Mouse (Mus musculus): ENCODE data around the gene Defa31. TPM values are rescaled to one million over a fixed set of nuclear protein-coding genes. Genes with fewer than 3 reads are reported as not detected.
"Not testable (repeated sequence)": the region's sequence is repeated elsewhere in the genome, so short reads cannot be mapped to it uniquely, and the experiment has no call there.

The Defa31 gene
- total RNA-seq (2014; fragmentation: Nextera tagmentation) (not detected in 2 replicates), total RNA-seq (2017) (not detected in 2 replicates)

- ATAC-seq (replicated peaks; ENCODE audit: poor library complexity, severe bottlenecking) = not testable (repeated sequence)
These were observed at the start of gene Defa31 for GRCm38 (mm10) chr8:21191314-21191713. Defa31 (plus strand) TSS chr8:21191614.

GRCm38 (mm10) chr8:21161977-21162376 is 29.4 kb upstream of the Defa31 start, which contains the start of gene Defa22:
Defa22 (plus strand) TSS chr8:21162277.
- ATAC-seq (replicated peaks; ENCODE audit: poor library complexity, severe bottlenecking) = not testable (repeated sequence)

- ATAC-seq (replicated peaks; ENCODE audit: poor library complexity, severe bottlenecking) = not testable (repeated sequence)
These were observed 9.8 kb downstream of the Defa31 start, which contains the start of gene Gm15293 for GRCm38 (mm10) chr8:21201261-21201660. Gm15293 (plus strand) TSS chr8:21201561.

Other genes starting within 250 kb of the Defa31 start
- gene AY761185, start 246.9 kb upstream of the Defa31 start, total RNA-seq (2014; fragmentation: Nextera tagmentation) = not detected in 2 replicates
- not detected in 2 replicates for gene AY761185, start 246.9 kb upstream of the Defa31 start, total RNA-seq (2017)
- gene Defa21, start 166.1 kb upstream of the Defa31 start, total RNA-seq (2014; fragmentation: Nextera tagmentation) = not detected in 2 replicates
- not detected in 2 replicates for gene Defa21, start 166.1 kb upstream of the Defa31 start, total RNA-seq (2017)
- gene Defa23, start 136.6 kb upstream of the Defa31 start, total RNA-seq (2014; fragmentation: Nextera tagmentation) = not detected in 2 replicates
- gene Defa23, start 136.6 kb upstream of the Defa31 start, total RNA-seq (2017) = not detected in 2 replicates
- gene Defa35, start 126.6 kb upstream of the Defa31 start, total RNA-seq (2014; fragmentation: Nextera tagmentation) = not detected in 2 replicates
- gene Defa35, start 126.6 kb upstream of the Defa31 start, total RNA-seq (2017) = not detected in 2 replicates
- gene Defa25, start 107.2 kb upstream of the Defa31 start, total RNA-seq (2014; fragmentation: Nextera tagmentation) = not detected in 2 replicates
- gene Defa25, start 107.2 kb upstream of the Defa31 start, total RNA-seq (2017) = not detected in 2 replicates
- gene Gm14851, start 95.6 kb upstream of the Defa31 start, total RNA-seq (2014; fragmentation: Nextera tagmentation) = not detected in 2 replicates
- gene Gm14851, start 95.6 kb upstream of the Defa31 start, total RNA-seq (2017) = not detected in 2 replicates
- gene Defa30, start 57.0 kb upstream of the Defa31 start, total RNA-seq (2014; fragmentation: Nextera tagmentation) = not detected in 2 replicates
- gene Defa30, start 57.0 kb upstream of the Defa31 start, total RNA-seq (2017) = not detected in 2 replicates
- not detected in 2 replicates for gene Defa22, start 29.3 kb upstream of the Defa31 start, total RNA-seq (2014; fragmentation: Nextera tagmentation)
- not detected in 2 replicates for gene Defa22, start 29.3 kb upstream of the Defa31 start, total RNA-seq (2017)
- not detected in 2 replicates for gene Gm15293, start 9.9 kb downstream of the Defa31 start, total RNA-seq (2014; fragmentation: Nextera tagmentation)
- not detected in 2 replicates for gene Gm15293, start 9.9 kb downstream of the Defa31 start, total RNA-seq (2017)
- not detected in 2 replicates for gene Gm15292, start 58.1 kb downstream of the Defa31 start, total RNA-seq (2014; fragmentation: Nextera tagmentation)
- not detected in 2 replicates for gene Gm15292, start 58.1 kb downstream of the Defa31 start, total RNA-seq (2017)
- gene Defa27, start 123.9 kb downstream of the Defa31 start, total RNA-seq (2014; fragmentation: Nextera tagmentation) = not detected in 2 replicates
- gene Defa27, start 123.9 kb downstream of the Defa31 start, total RNA-seq (2017) = not detected in 2 replicates
- gene Defa29, start 135.4 kb downstream of the Defa31 start, total RNA-seq (2014; fragmentation: Nextera tagmentation) = not detected in 2 replicates
- not detected in 2 replicates for gene Defa29, start 135.4 kb downstream of the Defa31 start, total RNA-seq (2017)
- gene Defa2, start 186.9 kb downstream of the Defa31 start, total RNA-seq (2014; fragmentation: Nextera tagmentation) = not detected in 2 replicates
- gene Defa2, start 186.9 kb downstream of the Defa31 start, total RNA-seq (2017) = not detected in 2 replicates
- not detected in 2 replicates for gene Defa33, start 200.2 kb downstream of the Defa31 start, total RNA-seq (2014; fragmentation: Nextera tagmentation)
- not detected in 2 replicates for gene Defa33, start 200.2 kb downstream of the Defa31 start, total RNA-seq (2017)
- gene Defa36, start 235.8 kb downstream of the Defa31 start, total RNA-seq (2014; fragmentation: Nextera tagmentation) = not detected in 2 replicates
- gene Defa36, start 235.8 kb downstream of the Defa31 start, total RNA-seq (2017) = not detected in 2 replicates